Mouse (Mus musculus): ENCODE measurements around the gene Vamp5. TPM values are rescaled to one million over a fixed set of nuclear protein-coding genes. Genes with fewer than 3 reads are reported as not detected.

Gene Vamp5
- polyA plus RNA-seq (2016; fragmentation: Nextera tagmentation; extraction: Ambion mirVana): 12.6 and 13.0 TPM in 2 replicates

DNA sequence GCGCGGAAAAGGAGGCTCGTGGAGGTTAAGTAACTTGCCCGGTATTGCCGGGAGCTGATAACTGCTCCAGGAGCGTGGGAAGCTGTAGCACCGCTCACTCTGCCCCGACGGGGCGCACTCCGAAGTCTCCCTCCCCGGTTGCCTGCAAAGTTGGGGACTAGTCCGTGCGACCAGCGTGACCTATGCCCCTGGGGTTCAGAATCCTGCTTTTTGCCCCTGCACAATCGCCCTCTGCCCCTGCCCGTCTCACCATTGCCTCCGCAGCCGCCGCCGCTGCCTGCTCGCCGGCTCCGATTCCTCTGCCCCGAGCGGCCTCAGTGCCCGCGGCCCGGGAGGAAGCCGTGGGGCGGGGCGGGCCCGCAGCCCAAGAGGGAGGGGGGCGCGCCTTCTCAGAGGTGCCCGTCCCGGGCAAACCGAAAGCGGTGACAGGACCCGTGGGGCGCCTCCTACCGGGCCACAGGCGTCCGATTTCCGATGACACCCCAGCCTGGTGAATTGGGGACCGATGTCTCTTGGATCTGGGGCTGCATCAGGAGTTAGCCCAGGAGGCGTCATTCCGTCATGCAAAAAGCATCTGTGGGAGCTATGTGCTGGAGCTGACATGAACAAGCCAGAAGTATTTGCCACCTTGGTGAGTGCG lies at the start of gene Vamp5:
Vamp5 (minus strand) TSS at position 338 of the 640 bp plus-strand sequence.
- DNase-seq (ENCODE audit: extremely low spot score, low spot score): peak; percentile 48
- Histone ChIP-seq H3K27me3 (ENCODE audit: poor library complexity, severe bottlenecking) (peaks cover 39% of the 10 kb centered on the region), H3K4me3 (peak within 1 kb of the TSS; percentile 54), H3K27ac (peak within 1 kb of the TSS; percentile 71), H3K9me3 (no peaks in the 10 kb centered on the region), H3K36me3 (replicated peaks) (peaks cover 2% of the 10 kb centered on the region), H3K4me1 (peaks cover 9% of the 10 kb centered on the region)
- 2% methylated on average over 49 of the region's 49 CpGs for WGBS

GRCm38 (mm10) chr6:72429061-72429842 lies 49.0 kb upstream of the Vamp5 start:
- Histone ChIP-seq H3K27me3 (ENCODE audit: poor library complexity, severe bottlenecking) (no peaks in the 10 kb centered on the region), H3K27ac (no peak overlapping the region), H3K4me3 (no peak overlapping the region), H3K36me3 (replicated peaks) (peaks cover 97% of the 10 kb centered on the region), H3K4me1 (no peaks in the 10 kb centered on the region), H3K9me3 (no peaks in the 10 kb centered on the region)
- WGBS: 93% methylated on average over 21 of the region's 21 CpGs
- DNase-seq (ENCODE audit: extremely low spot score, low spot score): no peak

DNA sequence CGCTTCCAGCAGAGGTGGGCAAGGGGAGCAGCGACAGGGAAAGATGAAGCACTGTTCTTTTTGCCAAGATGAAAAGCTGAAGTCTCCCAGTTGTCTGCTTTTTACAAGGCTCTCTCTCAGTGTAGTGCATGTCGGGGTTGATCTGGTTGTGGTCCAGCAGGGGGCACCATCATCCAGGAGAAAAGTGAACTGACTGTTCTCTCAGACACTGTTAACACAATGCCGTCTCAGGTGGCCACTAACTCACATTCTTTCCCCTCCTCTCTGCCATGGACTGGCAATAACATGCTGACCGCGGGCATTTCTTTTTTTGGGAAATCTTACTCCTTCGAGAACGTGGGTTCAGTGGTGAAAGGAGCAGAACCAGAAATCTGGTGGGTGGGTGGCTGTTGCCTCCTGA lies 47.8 kb upstream of the Vamp5 start:
- WGBS: 42% methylated on average over 8 of the region's 8 CpGs
- H3K4me3 ChIP-seq: no peak overlapping the region
- H3K27ac ChIP-seq: peak overlapping the region; percentile 25; the same call in 1 of the 2 replicates
- peaks cover 97% of the 10 kb centered on the region for H3K36me3 ChIP-seq (replicated peaks)
- H3K4me1 ChIP-seq: no peaks in the 10 kb centered on the region
- peak; percentile 75 for DNase-seq (ENCODE audit: extremely low spot score, low spot score)
- no peaks in the 10 kb centered on the region for H3K27me3 ChIP-seq (ENCODE audit: poor library complexity, severe bottlenecking)
- H3K9me3 ChIP-seq: no peaks in the 10 kb centered on the region

DNA sequence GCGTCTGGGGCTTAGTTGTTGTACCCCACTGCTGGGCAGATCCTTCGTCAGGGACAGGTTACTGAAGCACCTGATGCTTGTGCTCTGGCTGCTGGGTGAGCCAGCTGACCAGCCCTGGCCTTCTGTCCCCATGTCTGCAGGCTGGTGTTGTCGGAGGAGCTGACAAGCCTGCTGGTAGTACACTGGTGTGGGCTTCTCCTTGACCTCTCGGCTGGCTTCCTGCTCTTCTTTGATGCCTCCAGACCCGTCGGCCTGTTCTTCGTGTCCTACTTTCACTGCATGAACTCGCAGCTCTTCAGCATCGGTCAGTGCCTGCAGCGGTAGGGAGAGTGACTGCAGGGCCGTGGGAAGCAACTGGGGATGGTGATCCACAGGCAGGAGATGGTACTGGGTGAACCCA lies 45.4 kb upstream of the Vamp5 start:
- DNase-seq (ENCODE audit: extremely low spot score, low spot score): no peak
- H3K36me3 ChIP-seq (replicated peaks): peaks cover 96% of the 10 kb centered on the region
- no peaks in the 10 kb centered on the region for H3K27me3 ChIP-seq (ENCODE audit: poor library complexity, severe bottlenecking)
- H3K4me1 ChIP-seq: no peaks in the 10 kb centered on the region
- no peak overlapping the region for H3K27ac ChIP-seq
- H3K4me3 ChIP-seq: no peak overlapping the region
- no peaks in the 10 kb centered on the region for H3K9me3 ChIP-seq
- whole genome bisulfite sequencing: 93% methylated on average over 11 of the region's 11 CpGs

- H3K4me1 ChIP-seq: no peaks in the 10 kb centered on the region; the same call in 1 of the 2 replicates
- H3K27me3 ChIP-seq (ENCODE audit: poor library complexity, severe bottlenecking): no peaks in the 10 kb centered on the region
- H3K9me3 ChIP-seq: no peaks in the 10 kb centered on the region
- peaks cover 85% of the 10 kb centered on the region for H3K36me3 ChIP-seq (replicated peaks)
- 93% methylated on average over 10 of the region's 10 CpGs for WGBS
- no peak for DNase-seq (ENCODE audit: extremely low spot score, low spot score)
- H3K4me3 ChIP-seq: no peak overlapping the region
- H3K27ac ChIP-seq: no peak overlapping the region
These were observed 40.6 kb upstream of the Vamp5 start for GRCm38 (mm10) chr6:72420901-72421300.

GRCm38 (mm10) chr6:72419806-72420205 lies 39.5 kb upstream of the Vamp5 start:
- H3K9me3 ChIP-seq: no peaks in the 10 kb centered on the region
- peaks cover 74% of the 10 kb centered on the region for H3K36me3 ChIP-seq (replicated peaks)
- DNase-seq (ENCODE audit: extremely low spot score, low spot score): no peak
- WGBS: 80% methylated on average over 1 of the region's 1 CpGs
- peaks cover 6% of the 10 kb centered on the region for H3K4me1 ChIP-seq
- no peak overlapping the region for H3K27ac ChIP-seq
- no peak overlapping the region for H3K4me3 ChIP-seq
- H3K27me3 ChIP-seq (ENCODE audit: poor library complexity, severe bottlenecking): no peaks in the 10 kb centered on the region

- 94% methylated on average over 4 of the region's 4 CpGs for WGBS
- DNase-seq (ENCODE audit: extremely low spot score, low spot score): no peak
- peaks cover 59% of the 10 kb centered on the region for H3K36me3 ChIP-seq (replicated peaks)
- H3K4me1 ChIP-seq: peaks cover 19% of the 10 kb centered on the region
- H3K4me3 ChIP-seq: no peak overlapping the region
- H3K9me3 ChIP-seq: no peaks in the 10 kb centered on the region
- no peak overlapping the region for H3K27ac ChIP-seq
- no peaks in the 10 kb centered on the region for H3K27me3 ChIP-seq (ENCODE audit: poor library complexity, severe bottlenecking)
These were observed 38.0 kb upstream of the Vamp5 start for GRCm38 (mm10) chr6:72418279-72418678.

GRCm38 (mm10) chr6:72415964-72416772 lies 35.9 kb upstream of the Vamp5 start:
- Histone ChIP-seq H3K4me3 (no peak overlapping the region), H3K27me3 (ENCODE audit: poor library complexity, severe bottlenecking) (no peaks in the 10 kb centered on the region), H3K27ac (no peak overlapping the region), H3K9me3 (no peaks in the 10 kb centered on the region), H3K36me3 (replicated peaks) (peaks cover 39% of the 10 kb centered on the region), H3K4me1 (peaks cover 19% of the 10 kb centered on the region)
- DNase-seq (ENCODE audit: extremely low spot score, low spot score): no peak
- 85% methylated on average over 7 of the region's 7 CpGs for WGBS

DNA sequence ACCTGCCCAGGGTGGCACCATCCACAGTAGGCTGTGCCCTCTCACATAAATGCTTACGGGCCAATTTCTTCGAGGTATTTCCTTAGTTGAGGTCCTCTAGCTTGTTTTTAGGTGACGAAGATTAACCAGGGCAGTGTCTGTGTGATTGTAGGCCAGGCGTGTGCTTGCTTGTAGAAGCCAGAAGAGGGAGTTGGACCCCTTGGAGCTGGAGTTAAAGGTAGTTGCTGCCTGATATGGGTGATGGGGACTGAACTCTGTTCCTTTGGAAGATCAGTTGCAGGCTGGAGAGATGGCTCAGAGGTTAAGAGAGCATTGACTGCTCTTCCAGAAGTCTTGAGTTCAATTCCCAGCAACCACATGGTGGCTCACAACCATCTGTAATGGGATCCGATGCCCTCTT lies 34.9 kb upstream of the Vamp5 start:
- H3K4me3 ChIP-seq: peak overlapping the region; percentile 92
- WGBS: 88% methylated on average over 5 of the region's 5 CpGs

DNA sequence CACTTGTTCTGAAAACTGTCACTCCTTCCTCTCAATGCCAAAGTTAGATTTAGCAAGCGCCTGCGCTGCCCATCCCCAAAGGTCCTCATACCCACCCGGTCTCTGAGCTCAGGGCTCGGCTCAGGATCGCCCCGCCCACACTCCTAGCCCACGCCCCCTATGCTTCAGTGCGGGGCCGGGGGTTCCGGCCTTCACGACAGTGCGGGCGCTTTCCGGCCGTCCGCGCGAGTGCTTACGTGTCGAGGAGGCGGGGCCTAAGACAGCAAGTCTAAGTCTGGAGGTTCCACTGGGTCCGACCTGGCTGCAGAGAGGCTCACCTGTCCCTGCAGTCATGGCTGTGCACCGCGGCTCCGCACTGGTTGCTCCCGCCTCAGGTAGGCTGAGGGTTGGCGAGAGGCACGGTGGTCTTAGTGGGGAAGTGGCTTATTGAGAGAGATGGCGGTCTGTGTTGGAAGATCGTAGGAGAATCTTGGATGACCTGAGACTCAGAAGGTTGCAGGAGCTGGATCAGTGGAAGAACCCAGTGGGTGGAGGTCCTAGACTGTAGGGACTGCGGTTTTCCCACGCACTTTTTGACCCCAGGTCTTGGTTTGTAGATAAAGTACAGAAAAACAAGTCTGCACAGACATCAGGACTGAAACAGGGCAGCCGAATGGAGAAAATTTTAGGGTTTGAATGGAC lies 33.9 kb upstream of the Vamp5 start, which contains the start of gene Ggcx:
Ggcx (plus strand) TSS at position 233 of the 681 bp plus-strand sequence.
- Histone ChIP-seq H3K27ac (peak within 1 kb of the TSS; percentile 89), H3K27me3 (ENCODE audit: poor library complexity, severe bottlenecking) (no peaks in the 10 kb centered on the region), H3K36me3 (replicated peaks) (peaks cover 20% of the 10 kb centered on the region), H3K9me3 (no peaks in the 10 kb centered on the region), H3K4me3 (peak within 1 kb of the TSS; percentile 92), H3K4me1 (peaks cover 19% of the 10 kb centered on the region)
- WGBS: 2% methylated on average over 33 of the region's 33 CpGs
- DNase-seq (ENCODE audit: extremely low spot score, low spot score): peak; percentile 94

More for the DNA sequence above, 34.9 kb upstream of the Vamp5 start:
- no peak overlapping the region for H3K27ac ChIP-seq
- peaks cover 29% of the 10 kb centered on the region for H3K36me3 ChIP-seq (replicated peaks)
- no peaks in the 10 kb centered on the region for H3K9me3 ChIP-seq
- H3K4me1 ChIP-seq: peaks cover 19% of the 10 kb centered on the region
- no peaks in the 10 kb centered on the region for H3K27me3 ChIP-seq (ENCODE audit: poor library complexity, severe bottlenecking)
- no peak for DNase-seq (ENCODE audit: extremely low spot score, low spot score)

- Histone ChIP-seq H3K4me1 (peaks cover 19% of the 10 kb centered on the region), H3K36me3 (replicated peaks) (no peaks in the 10 kb centered on the region), H3K9me3 (no peaks in the 10 kb centered on the region), H3K27ac (no peak overlapping the region), H3K27me3 (ENCODE audit: poor library complexity, severe bottlenecking) (no peaks in the 10 kb centered on the region), H3K4me3 (no peak overlapping the region)
- no peak for DNase-seq (ENCODE audit: extremely low spot score, low spot score)
- WGBS: 88% methylated on average over 7 of the region's 7 CpGs
These were observed 30.2 kb upstream of the Vamp5 start for GRCm38 (mm10) chr6:72410518-72410917.

DNA sequence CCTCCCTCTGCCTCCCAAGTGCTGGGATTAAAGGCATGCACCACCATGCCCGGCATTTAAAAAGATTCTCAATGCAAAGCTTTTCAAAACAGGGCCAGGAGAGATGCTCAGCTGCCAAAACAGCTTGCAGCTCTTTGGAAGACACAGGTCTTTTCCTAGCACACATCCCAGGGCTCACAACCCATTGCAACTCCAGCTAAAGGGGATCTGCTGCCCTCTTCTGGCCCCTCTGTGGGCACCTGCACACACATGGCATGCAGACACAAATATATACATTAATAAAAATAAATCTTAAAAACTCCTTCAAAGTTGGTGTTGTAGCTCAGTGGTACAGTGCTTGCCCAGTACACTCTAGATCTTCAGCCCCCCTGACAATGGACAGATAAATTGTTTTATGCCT lies 29.7 kb upstream of the Vamp5 start:
- no peak overlapping the region for H3K4me3 ChIP-seq
- H3K27me3 ChIP-seq (ENCODE audit: poor library complexity, severe bottlenecking): no peaks in the 10 kb centered on the region
- 47% methylated on average over 1 of the region's 1 CpGs for WGBS
- no peaks in the 10 kb centered on the region for H3K36me3 ChIP-seq (replicated peaks)
- no peak overlapping the region for H3K27ac ChIP-seq
- no peak for DNase-seq (ENCODE audit: extremely low spot score, low spot score)
- H3K9me3 ChIP-seq: no peaks in the 10 kb centered on the region
- H3K4me1 ChIP-seq: peaks cover 15% of the 10 kb centered on the region
